Mouse (Mus musculus) liver, embryonic 16.5 days (tissue): ENCODE data around the gene Lpin2. TPM values are rescaled to one million over a fixed set of nuclear protein-coding genes. Genes with fewer than 3 reads are reported as not detected.

Source experiments
- ATAC-seq: fragments of 200-750 bp; cut with Nextera tagmentation; 2 replicates; pipeline ENCODE4 v1.8.0; 2017; ENCODE audit warnings: low read depth, mild to moderate bottlenecking, moderate number of reproducible peaks, moderate library complexity
- H3K27ac ChIP-seq: fragments of 300-500 bp; sonication (generic); 2 replicates; pipeline ENCODE4 v1.5.1; 2014; ENCODE audit warnings: mild to moderate bottlenecking, low read length
- H3K27me3 ChIP-seq: fragments of 300-500 bp; sonication (generic); 2 replicates; pipeline ENCODE4 v1.6.1; 2014; ENCODE audit warnings: low read depth, low read length, mixed read lengths; ENCODE audit not compliant: control insufficient read depth, insufficient read depth
- H3K36me3 ChIP-seq: fragments of 300-500 bp; sonication (generic); 2 replicates; pipeline ENCODE4 v1.6.1; 2014; ENCODE audit warnings: mild to moderate bottlenecking; ENCODE audit not compliant: control insufficient read depth, insufficient read depth
- H3K4me1 ChIP-seq: fragments of 300-500 bp; sonication (generic); 2 replicates; pipeline ENCODE4 v1.6.1; 2014; ENCODE audit warnings: low read depth, low read length, mixed read lengths; ENCODE audit not compliant: control insufficient read depth
- H3K4me2 ChIP-seq: fragments of 300-500 bp; sonication (generic); 2 replicates; pipeline ENCODE4 v1.6.1; 2014; ENCODE audit warnings: low read depth, low read length, mixed read lengths
- H3K4me3 ChIP-seq: fragments of 300-500 bp; sonication (generic); 2 replicates; pipeline ENCODE4 v1.5.1; 2014; ENCODE audit warnings: low read depth, mild to moderate bottlenecking, low read length
- H3K9ac ChIP-seq: fragments of 300-500 bp; sonication (generic); 2 replicates; pipeline ENCODE4 v1.6.1; 2014; ENCODE audit warnings: low read depth, low read length
- H3K9me3 ChIP-seq: fragments of 300-500 bp; sonication (generic); replicated peaks from 2 replicates; pipeline ENCODE4 v1.6.1; 2016; ENCODE audit warnings: low read length; ENCODE audit not compliant: control insufficient read depth
- WGBS: fragments of 180-500 bp; shearing (Covaris S2); extraction: QIAGEN DNeasy Blood & Tissue Kit; methylation state at CpG from one replicate; pipeline ENCODE4 v1.1.7; 2014; ENCODE audit not compliant: insufficient replicate concordance; 5-methylcytosine and 5-hydroxymethylcytosine counted together
- polyA plus RNA-seq: library from polyadenylated mRNA; unstranded; fragments of >200 nt; fragmentation: Nextera tagmentation; extraction: Ambion mirVana; gene quantifications from 2 replicates; pipeline ENCODE4 v1.2.1, GENCODE M21; 2015

Gene Lpin2
- polyA plus RNA-seq, 1 experiment from 2014 or later: 51.5 TPM

GRCm38 (mm10) chr17:71284890-71285289, 102.5 kb downstream of the Lpin2 start:
- Histone ChIP-seq H3K4me1 (peaks cover 53% of the 10 kb centered on the region), H3K36me3 (no peaks in the 10 kb centered on the region), H3K4me2 (peak overlapping the region; percentile 7), H3K27me3 (no peaks in the 10 kb centered on the region), H3K4me3 (no peak overlapping the region), H3K9ac (peak overlapping the region; percentile 16), H3K9me3 (no peaks in the 10 kb centered on the region), H3K27ac (peak overlapping the region; percentile 54; the same call in 1 of the 2 replicates)
- peak; percentile 40 for ATAC-seq
- WGBS: 13% methylated on average over 6 of the region's 6 CpGs

- H3K4me2 ChIP-seq: no peak overlapping the region
Observed at GRCm38 (mm10) chr17:71285929-71286328, 103.6 kb downstream of the Lpin2 start.

GRCm38 (mm10) chr17:71287586-71287985, 105.2 kb downstream of the Lpin2 start:
- Histone ChIP-seq H3K4me1 (peaks cover 74% of the 10 kb centered on the region), H3K9ac (no peak overlapping the region), H3K27me3 (no peaks in the 10 kb centered on the region), H3K9me3 (no peaks in the 10 kb centered on the region), H3K27ac (no peak overlapping the region), H3K4me2 (no peak overlapping the region), H3K36me3 (no peaks in the 10 kb centered on the region), H3K4me3 (no peak overlapping the region)
- whole genome bisulfite sequencing: 81% methylated on average over 7 of the region's 7 CpGs
- ATAC-seq: no peak

More at GRCm38 (mm10) chr17:71285929-71286328, 103.6 kb downstream of the Lpin2 start:
- H3K27me3 ChIP-seq: no peaks in the 10 kb centered on the region
- no peak overlapping the region for H3K4me3 ChIP-seq
- 29% methylated on average over 6 of the region's 6 CpGs for WGBS
- peak overlapping the region; percentile 26 for H3K9ac ChIP-seq
- H3K27ac ChIP-seq: peak overlapping the region; percentile 71
- H3K9me3 ChIP-seq: no peaks in the 10 kb centered on the region
- H3K4me1 ChIP-seq: peaks cover 58% of the 10 kb centered on the region
- no peaks in the 10 kb centered on the region for H3K36me3 ChIP-seq
- peak; percentile 57 for ATAC-seq

GRCm38 (mm10) chr17:71288145-71288758, 105.9 kb downstream of the Lpin2 start:
- H3K4me3 ChIP-seq: no peak overlapping the region
- no peaks in the 10 kb centered on the region for H3K27me3 ChIP-seq
- H3K36me3 ChIP-seq: no peaks in the 10 kb centered on the region
- H3K27ac ChIP-seq: peak overlapping the region; percentile 93
- H3K4me2 ChIP-seq: 0 out of 2 replicates have a peak overlapping the region, but pooled peaks have one; percentile 14
- 18% methylated on average over 11 of the region's 11 CpGs for WGBS
- no peaks in the 10 kb centered on the region for H3K9me3 ChIP-seq
- no peak for ATAC-seq
- no peak overlapping the region for H3K9ac ChIP-seq
- peaks cover 81% of the 10 kb centered on the region for H3K4me1 ChIP-seq

GRCm38 (mm10) chr17:71288808-71289548, 106.6 kb downstream of the Lpin2 start:
- Histone ChIP-seq H3K27ac (peak overlapping the region; percentile 93), H3K4me1 (peaks cover 88% of the 10 kb centered on the region), H3K9me3 (no peaks in the 10 kb centered on the region), H3K27me3 (no peaks in the 10 kb centered on the region), H3K4me2 (no peak overlapping the region), H3K9ac (no peak overlapping the region), H3K4me3 (no peak overlapping the region), H3K36me3 (no peaks in the 10 kb centered on the region)
- 67% methylated on average over 10 of the region's 10 CpGs for WGBS
- no peak for ATAC-seq

GRCm38 (mm10) chr17:71289572-71290176, 107.3 kb downstream of the Lpin2 start:
- 36% methylated on average over 6 of the region's 6 CpGs for WGBS
- Histone ChIP-seq H3K9ac (peak overlapping the region; percentile 33; the same call in 1 of the 2 replicates), H3K4me1 (peaks cover 92% of the 10 kb centered on the region), H3K4me2 (peak overlapping the region; percentile 7; the same call in 1 of the 2 replicates), H3K27ac (peak overlapping the region; percentile 93), H3K9me3 (no peaks in the 10 kb centered on the region), H3K27me3 (no peaks in the 10 kb centered on the region), H3K4me3 (no peak overlapping the region), H3K36me3 (no peaks in the 10 kb centered on the region)
- peak; percentile 61 for ATAC-seq

- Histone ChIP-seq H3K4me3 (no peak overlapping the region), H3K9ac (peak overlapping the region; percentile 23; the same call in 1 of the 2 replicates), H3K4me1 (peaks cover 88% of the 10 kb centered on the region), H3K27ac (peak overlapping the region; percentile 93), H3K9me3 (no peaks in the 10 kb centered on the region), H3K4me2 (peak overlapping the region; percentile 43), H3K36me3 (no peaks in the 10 kb centered on the region), H3K27me3 (no peaks in the 10 kb centered on the region)
- ATAC-seq: peak; percentile 84
- WGBS: 31% methylated on average over 7 of the region's 7 CpGs
Observed at GRCm38 (mm10) chr17:71290486-71291410, 108.4 kb downstream of the Lpin2 start.

- WGBS: 45% methylated on average over 6 of the region's 6 CpGs
Observed at GRCm38 (mm10) chr17:71291897-71292420, 109.6 kb downstream of the Lpin2 start.

More at GRCm38 (mm10) chr17:71291897-71292420, 109.6 kb downstream of the Lpin2 start:
- H3K4me2 ChIP-seq: 0 out of 2 replicates have a peak overlapping the region, but pooled peaks have one; percentile 43
- H3K27me3 ChIP-seq: no peaks in the 10 kb centered on the region
- H3K36me3 ChIP-seq: no peaks in the 10 kb centered on the region
- H3K4me1 ChIP-seq: peaks cover 79% of the 10 kb centered on the region
- H3K27ac ChIP-seq: peak overlapping the region; percentile 93
- H3K4me3 ChIP-seq: no peak overlapping the region
- H3K9ac ChIP-seq: no peak overlapping the region
- ATAC-seq: no peak
- H3K9me3 ChIP-seq: no peaks in the 10 kb centered on the region
